Mouse (Mus musculus) kidney, postnatal 4 days (tissue): ENCODE data around the gene Nrip1.

Source experiments
- DNase-seq, 2 experiments: peaks; one replicate each; pipeline ENCODE4 v3.0.0; 2021; ENCODE audit warnings: mixed read lengths in 2 of 2

Nrip1 gene

GRCm38 (mm10) chr16:76266635-76267268 is 106.9 kb downstream of the Nrip1 start:
- DNase-seq = no peak

- DNase-seq = no peak
Observed at GRCm38 (mm10) chr16:76265874-76266273, 107.8 kb downstream of the Nrip1 start.

GRCm38 (mm10) chr16:76265301-76265700 is 108.3 kb downstream of the Nrip1 start:
- DNase-seq = no peak

- no peak for DNase-seq
Observed at GRCm38 (mm10) chr16:76263393-76263792, 110.2 kb downstream of the Nrip1 start.

- no peak for DNase-seq
Observed at GRCm38 (mm10) chr16:76260296-76260695, 113.3 kb downstream of the Nrip1 start.

GRCm38 (mm10) chr16:76251826-76252225 is 121.8 kb downstream of the Nrip1 start:
- DNase-seq = no peak

- DNase-seq = no peak
Observed at GRCm38 (mm10) chr16:76249345-76250091, 124.1 kb downstream of the Nrip1 start.

- DNase-seq = peak; percentile 14 to 41
Observed at GRCm38 (mm10) chr16:76242850-76243249, 130.8 kb downstream of the Nrip1 start.

- DNase-seq = no peak
Observed at GRCm38 (mm10) chr16:76241266-76241665, 132.4 kb downstream of the Nrip1 start.

- no peak for DNase-seq
Observed at GRCm38 (mm10) chr16:76239353-76239752, 134.3 kb downstream of the Nrip1 start.

GRCm38 (mm10) chr16:76238784-76239183 is 134.8 kb downstream of the Nrip1 start:
- no peak for DNase-seq
